Mouse (Mus musculus): ENCODE measurements around the gene 3110021N24Rik. TPM values are rescaled to one million over a fixed set of nuclear protein-coding genes. Genes with fewer than 3 reads are reported as not detected.

Gene 3110021N24Rik
- polyA plus RNA-seq, 1 experiment from 2014 or later: 0.47 TPM

DNA sequence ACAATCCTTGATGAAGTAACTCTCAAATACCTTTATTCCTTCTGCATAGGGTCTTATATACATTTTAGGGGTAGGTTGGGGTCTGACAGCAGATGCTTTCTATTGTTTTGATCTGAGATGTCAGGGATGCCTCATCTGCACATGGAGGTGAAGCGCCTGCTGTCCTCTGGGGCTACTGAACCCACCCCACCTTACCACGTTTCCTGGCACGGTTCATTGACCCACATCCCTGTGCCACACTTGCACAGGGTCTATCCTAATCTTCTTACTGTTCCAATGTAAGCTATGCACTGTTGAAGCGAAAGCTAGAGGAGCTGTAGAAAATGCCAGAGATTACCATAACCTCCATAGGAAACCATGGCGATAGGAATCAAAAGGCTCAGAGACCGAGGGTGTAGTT lies 92.1 kb downstream of the 3110021N24Rik start:
- WGBS: 73% methylated on average over 6 of the region's 6 CpGs
- H3K36me3 ChIP-seq (ENCODE audit: control insufficient read depth, insufficient read depth, low read length): no peaks in the 10 kb centered on the region
- no peak overlapping the region for H3K9ac ChIP-seq (ENCODE audit: low read depth, low read length)
- H3K4me3 ChIP-seq (ENCODE audit: low read depth, low read length): no peak overlapping the region
- H3K4me1 ChIP-seq (replicated peaks; ENCODE audit: control insufficient read depth, insufficient read depth, low read length): no peaks in the 10 kb centered on the region
- no peaks in the 10 kb centered on the region for H3K27me3 ChIP-seq (replicated peaks; ENCODE audit: control insufficient read depth, insufficient read depth, low read length)
- H3K4me2 ChIP-seq: no peak overlapping the region
- H3K27ac ChIP-seq (ENCODE audit: low read depth, low read length): no peak overlapping the region
- DNase-seq (ENCODE audit: low spot score) (no peak), ATAC-seq (replicated peaks; ENCODE audit: low FRiP score) (no peak)
- H3K9me3 ChIP-seq (ENCODE audit: control insufficient read depth, low read length): no peaks in the 10 kb centered on the region

DNA sequence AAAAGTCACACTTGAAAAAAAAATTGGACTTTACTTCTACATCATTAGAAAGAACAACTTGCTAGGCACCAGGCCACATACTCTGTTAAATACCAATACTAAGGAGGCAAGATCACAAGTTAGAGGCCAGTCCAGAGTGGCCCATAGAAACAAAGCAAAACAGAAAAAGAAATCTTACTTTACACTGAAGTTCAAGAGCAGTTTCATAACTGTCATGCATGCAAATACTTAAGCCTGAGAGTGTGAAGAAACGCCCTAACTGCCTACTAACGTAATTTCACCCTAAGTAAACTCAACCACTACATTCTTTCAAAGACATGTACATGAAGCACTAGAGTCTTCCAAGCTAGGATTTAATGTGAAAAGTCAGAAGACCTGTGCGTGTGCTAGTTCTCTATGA lies 106.2 kb downstream of the 3110021N24Rik start:
- ATAC-seq (replicated peaks; ENCODE audit: low FRiP score) (no peak), DNase-seq (ENCODE audit: low spot score) (no peak)
- peaks cover 24% of the 10 kb centered on the region for H3K36me3 ChIP-seq (ENCODE audit: control insufficient read depth, insufficient read depth, low read length)
- no peak overlapping the region for H3K4me2 ChIP-seq
- no peak overlapping the region for H3K9ac ChIP-seq (ENCODE audit: low read depth, low read length)
- H3K4me3 ChIP-seq (ENCODE audit: low read depth, low read length): no peak overlapping the region
- H3K27me3 ChIP-seq (replicated peaks; ENCODE audit: control insufficient read depth, insufficient read depth, low read length): no peaks in the 10 kb centered on the region
- H3K27ac ChIP-seq (ENCODE audit: low read depth, low read length): no peak overlapping the region
- 89% methylated on average over 3 of the region's 3 CpGs for WGBS
- H3K9me3 ChIP-seq (ENCODE audit: control insufficient read depth, low read length): no peaks in the 10 kb centered on the region
- H3K4me1 ChIP-seq (replicated peaks; ENCODE audit: control insufficient read depth, insufficient read depth, low read length): no peaks in the 10 kb centered on the region

- ATAC-seq (replicated peaks; ENCODE audit: low FRiP score): no peak
- Histone ChIP-seq H3K9ac (ENCODE audit: low read depth, low read length) (no peak overlapping the region), H3K36me3 (ENCODE audit: control insufficient read depth, insufficient read depth, low read length) (peaks cover 24% of the 10 kb centered on the region)
Measured at GRCm38 (mm10) chr4:108826096-108826495, 106.6 kb downstream of the 3110021N24Rik start.

GRCm38 (mm10) chr4:108826643-108827042 lies 107.2 kb downstream of the 3110021N24Rik start:
- Histone ChIP-seq H3K27me3 (replicated peaks; ENCODE audit: control insufficient read depth, insufficient read depth, low read length) (no peaks in the 10 kb centered on the region), H3K4me2 (no peak overlapping the region), H3K4me1 (replicated peaks; ENCODE audit: control insufficient read depth, insufficient read depth, low read length) (no peaks in the 10 kb centered on the region), H3K9ac (ENCODE audit: low read depth, low read length) (no peak overlapping the region), H3K9me3 (ENCODE audit: control insufficient read depth, low read length) (no peaks in the 10 kb centered on the region), H3K36me3 (ENCODE audit: control insufficient read depth, insufficient read depth, low read length) (peaks cover 24% of the 10 kb centered on the region), H3K27ac (ENCODE audit: low read depth, low read length) (no peak overlapping the region), H3K4me3 (ENCODE audit: low read depth, low read length) (no peak overlapping the region)
- 84% methylated on average over 2 of the region's 2 CpGs for WGBS
- no peak for ATAC-seq (replicated peaks; ENCODE audit: low FRiP score)
- no peak for DNase-seq (ENCODE audit: low spot score)

More at GRCm38 (mm10) chr4:108826096-108826495, 106.6 kb downstream of the 3110021N24Rik start:
- no peak for DNase-seq (ENCODE audit: low spot score)
- no peaks in the 10 kb centered on the region for H3K4me1 ChIP-seq (replicated peaks; ENCODE audit: control insufficient read depth, insufficient read depth, low read length)
- no peak overlapping the region for H3K4me3 ChIP-seq (ENCODE audit: low read depth, low read length)
- no peak overlapping the region for H3K27ac ChIP-seq (ENCODE audit: low read depth, low read length)
- no peaks in the 10 kb centered on the region for H3K27me3 ChIP-seq (replicated peaks; ENCODE audit: control insufficient read depth, insufficient read depth, low read length)
- H3K4me2 ChIP-seq: no peak overlapping the region
- no peaks in the 10 kb centered on the region for H3K9me3 ChIP-seq (ENCODE audit: control insufficient read depth, low read length)
- WGBS: 85% methylated on average over 1 of the region's 1 CpGs

- Histone ChIP-seq H3K4me2 (no peak overlapping the region), H3K27me3 (replicated peaks; ENCODE audit: control insufficient read depth, insufficient read depth, low read length) (no peaks in the 10 kb centered on the region), H3K4me3 (ENCODE audit: low read depth, low read length) (no peak overlapping the region), H3K36me3 (ENCODE audit: control insufficient read depth, insufficient read depth, low read length) (peaks cover 7% of the 10 kb centered on the region), H3K4me1 (replicated peaks; ENCODE audit: control insufficient read depth, insufficient read depth, low read length) (peaks cover 8% of the 10 kb centered on the region), H3K9me3 (ENCODE audit: control insufficient read depth, low read length) (no peaks in the 10 kb centered on the region), H3K9ac (ENCODE audit: low read depth, low read length) (no peak overlapping the region), H3K27ac (ENCODE audit: low read depth, low read length) (no peak overlapping the region)
- DNase-seq (ENCODE audit: low spot score): no peak
- WGBS: 94% methylated on average over 1 of the region's 1 CpGs
- no peak for ATAC-seq (replicated peaks; ENCODE audit: low FRiP score)
Measured at GRCm38 (mm10) chr4:108830698-108831097, 111.2 kb downstream of the 3110021N24Rik start.

Other genes starting within 250 kb of the 3110021N24Rik start
- 89.0 and 96.2 TPM in 2 replicates for gene Prpf38a, start 140.3 kb upstream of the 3110021N24Rik start, polyA plus RNA-seq (2014; fragmentation: Nextera tagmentation; extraction: Ambion mirVana)
- 30.2 and 36.1 TPM in 2 replicates for gene Orc1, start 140.2 kb upstream of the 3110021N24Rik start, polyA plus RNA-seq (2014; fragmentation: Nextera tagmentation; extraction: Ambion mirVana)
- gene Cc2d1b, start 99.7 kb upstream of the 3110021N24Rik start, polyA plus RNA-seq (2014; fragmentation: Nextera tagmentation; extraction: Ambion mirVana): 24.7 and 27.8 TPM in 2 replicates
- 1.2 and 1.9 TPM in 2 replicates for gene Zfyve9, start 61.1 kb downstream of the 3110021N24Rik start, polyA plus RNA-seq (2014; fragmentation: Nextera tagmentation; extraction: Ambion mirVana)
- gene Btf3l4, start 114.0 kb downstream of the 3110021N24Rik start, polyA plus RNA-seq (2014; fragmentation: Nextera tagmentation; extraction: Ambion mirVana): 121 and 125 TPM in 2 replicates
- 61.9 and 63.8 TPM in 2 replicates for gene Txndc12, start 115.0 kb downstream of the 3110021N24Rik start, polyA plus RNA-seq (2014; fragmentation: Nextera tagmentation; extraction: Ambion mirVana)
- 94.2 and 101 TPM in 2 replicates for gene Kti12, start 128.1 kb downstream of the 3110021N24Rik start, polyA plus RNA-seq (2014; fragmentation: Nextera tagmentation; extraction: Ambion mirVana)
- gene A730015C16Rik, start 129.0 kb downstream of the 3110021N24Rik start, polyA plus RNA-seq (2014; fragmentation: Nextera tagmentation; extraction: Ambion mirVana): 0.51 and 0.92 TPM in 2 replicates
- gene Rab3b, start 159.4 kb downstream of the 3110021N24Rik start, polyA plus RNA-seq (2014; fragmentation: Nextera tagmentation; extraction: Ambion mirVana): 7.3 and 9.7 TPM in 2 replicates